Mouse (Mus musculus): ENCODE measurements at regions not wholly inside any gene's neighbourhood (a gene's known extent, or its start where the extent isn't known, plus 50 kb on each side); places are given as distances from the start of the nearest gene placed in this dataset.

GRCm38 (mm10) chr9:113394320-113394719 is 313.7 kb downstream of the Pdcd6ip start:
- WGBS: 88% methylated on average over 3 of the region's 3 CpGs
- H3K27me3 ChIP-seq (ENCODE audit: control insufficient read depth, insufficient read depth, low read length): no peaks in the 10 kb centered on the region
- H3K4me2 ChIP-seq (replicated peaks; ENCODE audit: low read depth, low read length): no peak overlapping the region
- no peak for DNase-seq (ENCODE audit: low spot score)
- no peak overlapping the region for H3K9ac ChIP-seq (ENCODE audit: low read depth, low read length)
- no peaks in the 10 kb centered on the region for H3K4me1 ChIP-seq (replicated peaks; ENCODE audit: control insufficient read depth, insufficient read depth, low read length)
- H3K4me3 ChIP-seq (ENCODE audit: low read depth, low read length): no peak overlapping the region
- no peak overlapping the region for H3K27ac ChIP-seq (ENCODE audit: low read depth, low read length)
- no peaks in the 10 kb centered on the region for H3K36me3 ChIP-seq (ENCODE audit: control insufficient read depth, insufficient read depth, low read length)
- H3K9me3 ChIP-seq (ENCODE audit: control insufficient read depth, low read length): no peaks in the 10 kb centered on the region
- no peak for ATAC-seq (ENCODE audit: low FRiP score)

DNA sequence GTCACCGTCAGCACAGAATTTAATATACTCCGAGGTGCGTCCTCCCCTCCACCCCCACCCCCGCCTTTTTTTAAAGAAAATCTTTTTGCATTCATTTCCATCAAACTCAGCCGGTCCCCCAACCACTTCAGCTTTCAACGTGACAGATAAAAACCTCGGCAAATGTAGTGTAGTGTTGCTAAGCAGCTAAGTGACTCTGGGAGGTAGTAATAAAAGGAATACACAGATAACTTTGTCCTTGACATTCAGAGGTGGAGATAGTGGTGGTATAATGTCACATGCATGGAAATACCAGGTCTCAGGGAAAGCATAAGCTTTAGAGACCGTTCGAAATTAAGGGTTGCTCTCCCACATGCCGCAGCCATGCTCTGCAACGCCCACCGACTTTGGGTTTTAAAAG is 320.7 kb downstream of the Pdcd6ip start:
- no peaks in the 10 kb centered on the region for H3K4me1 ChIP-seq (replicated peaks; ENCODE audit: control insufficient read depth, insufficient read depth, low read length)
- no peak overlapping the region for H3K4me2 ChIP-seq (replicated peaks; ENCODE audit: low read depth, low read length)
- H3K9ac ChIP-seq (ENCODE audit: low read depth, low read length): no peak overlapping the region
- 83% methylated on average over 12 of the region's 12 CpGs for WGBS
- DNase-seq (ENCODE audit: low spot score): no peak
- no peak for ATAC-seq (ENCODE audit: low FRiP score)
- H3K27me3 ChIP-seq (ENCODE audit: control insufficient read depth, insufficient read depth, low read length): no peaks in the 10 kb centered on the region
- no peak overlapping the region for H3K4me3 ChIP-seq (ENCODE audit: low read depth, low read length)
- no peak overlapping the region for H3K27ac ChIP-seq (ENCODE audit: low read depth, low read length)
- H3K9me3 ChIP-seq (ENCODE audit: control insufficient read depth, low read length): no peaks in the 10 kb centered on the region
- H3K36me3 ChIP-seq (ENCODE audit: control insufficient read depth, insufficient read depth, low read length): no peaks in the 10 kb centered on the region

- no peak for ATAC-seq (ENCODE audit: low FRiP score)
- WGBS: 47% methylated on average over 13 of the region's 13 CpGs
- Histone ChIP-seq H3K4me3 (ENCODE audit: low read depth, low read length) (no peak overlapping the region), H3K9me3 (ENCODE audit: control insufficient read depth, low read length) (no peaks in the 10 kb centered on the region), H3K27ac (ENCODE audit: low read depth, low read length) (no peak overlapping the region), H3K4me1 (replicated peaks; ENCODE audit: control insufficient read depth, insufficient read depth, low read length) (no peaks in the 10 kb centered on the region), H3K36me3 (ENCODE audit: control insufficient read depth, insufficient read depth, low read length) (no peaks in the 10 kb centered on the region), H3K4me2 (replicated peaks; ENCODE audit: low read depth, low read length) (no peak overlapping the region), H3K27me3 (ENCODE audit: control insufficient read depth, insufficient read depth, low read length) (no peaks in the 10 kb centered on the region), H3K9ac (ENCODE audit: low read depth, low read length) (no peak overlapping the region)
- no peak for DNase-seq (ENCODE audit: low spot score)
These were observed 326.4 kb downstream of the Pdcd6ip start for GRCm38 (mm10) chr9:113381591-113382110.

- Histone ChIP-seq H3K27ac (ENCODE audit: low read depth, low read length) (0 out of 2 replicates have a peak overlapping the region, but pooled peaks have one; percentile 17), H3K4me1 (replicated peaks; ENCODE audit: control insufficient read depth, insufficient read depth, low read length) (no peaks in the 10 kb centered on the region), H3K9me3 (ENCODE audit: control insufficient read depth, low read length) (no peaks in the 10 kb centered on the region), H3K4me3 (ENCODE audit: low read depth, low read length) (no peak overlapping the region), H3K27me3 (ENCODE audit: control insufficient read depth, insufficient read depth, low read length) (no peaks in the 10 kb centered on the region), H3K36me3 (ENCODE audit: control insufficient read depth, insufficient read depth, low read length) (no peaks in the 10 kb centered on the region), H3K9ac (ENCODE audit: low read depth, low read length) (no peak overlapping the region), H3K4me2 (replicated peaks; ENCODE audit: low read depth, low read length) (no peak overlapping the region)
- WGBS: 70% methylated on average over 17 of the region's 17 CpGs
- DNase-seq (ENCODE audit: low spot score) (peak; percentile 12), ATAC-seq (ENCODE audit: low FRiP score) (no peak)
These were observed 327.5 kb downstream of the Pdcd6ip start for GRCm38 (mm10) chr9:113380408-113381129.

GRCm38 (mm10) chr9:113378525-113378924 is 329.5 kb downstream of the Pdcd6ip start:
- ATAC-seq (ENCODE audit: low FRiP score): no peak
- Histone ChIP-seq H3K4me3 (ENCODE audit: low read depth, low read length) (no peak overlapping the region), H3K36me3 (ENCODE audit: control insufficient read depth, insufficient read depth, low read length) (no peaks in the 10 kb centered on the region), H3K9me3 (ENCODE audit: control insufficient read depth, low read length) (no peaks in the 10 kb centered on the region), H3K27me3 (ENCODE audit: control insufficient read depth, insufficient read depth, low read length) (no peaks in the 10 kb centered on the region), H3K27ac (ENCODE audit: low read depth, low read length) (no peak overlapping the region), H3K9ac (ENCODE audit: low read depth, low read length) (no peak overlapping the region), H3K4me2 (replicated peaks; ENCODE audit: low read depth, low read length) (no peak overlapping the region), H3K4me1 (replicated peaks; ENCODE audit: control insufficient read depth, insufficient read depth, low read length) (no peaks in the 10 kb centered on the region)
- 86% methylated on average over 2 of the region's 2 CpGs for WGBS
- DNase-seq (ENCODE audit: low spot score): no peak

GRCm38 (mm10) chr9:113371718-113372306 is 336.2 kb downstream of the Pdcd6ip start:
- Histone ChIP-seq H3K4me3 (ENCODE audit: low read depth, low read length) (no peak overlapping the region), H3K9ac (ENCODE audit: low read depth, low read length) (no peak overlapping the region), H3K36me3 (ENCODE audit: control insufficient read depth, insufficient read depth, low read length) (no peaks in the 10 kb centered on the region), H3K9me3 (ENCODE audit: control insufficient read depth, low read length) (no peaks in the 10 kb centered on the region), H3K27ac (ENCODE audit: low read depth, low read length) (no peak overlapping the region), H3K4me2 (replicated peaks; ENCODE audit: low read depth, low read length) (no peak overlapping the region), H3K4me1 (replicated peaks; ENCODE audit: control insufficient read depth, insufficient read depth, low read length) (no peaks in the 10 kb centered on the region), H3K27me3 (ENCODE audit: control insufficient read depth, insufficient read depth, low read length) (no peaks in the 10 kb centered on the region)
- DNase-seq (ENCODE audit: low spot score) (no peak), ATAC-seq (ENCODE audit: low FRiP score) (no peak)
- 88% methylated on average over 7 of the region's 7 CpGs for WGBS

- H3K4me2 ChIP-seq (replicated peaks; ENCODE audit: low read depth, low read length): no peak overlapping the region
- H3K4me3 ChIP-seq (ENCODE audit: low read depth, low read length): no peak overlapping the region
- H3K36me3 ChIP-seq (ENCODE audit: control insufficient read depth, insufficient read depth, low read length): no peaks in the 10 kb centered on the region
- H3K9me3 ChIP-seq (ENCODE audit: control insufficient read depth, low read length): no peaks in the 10 kb centered on the region
- no peak overlapping the region for H3K27ac ChIP-seq (ENCODE audit: low read depth, low read length)
- H3K4me1 ChIP-seq (replicated peaks; ENCODE audit: control insufficient read depth, insufficient read depth, low read length): no peaks in the 10 kb centered on the region
- DNase-seq (ENCODE audit: low spot score) (no peak), ATAC-seq (ENCODE audit: low FRiP score) (no peak)
- H3K9ac ChIP-seq (ENCODE audit: low read depth, low read length): no peak overlapping the region
- 86% methylated on average over 5 of the region's 5 CpGs for WGBS
- H3K27me3 ChIP-seq (ENCODE audit: control insufficient read depth, insufficient read depth, low read length): no peaks in the 10 kb centered on the region
These were observed 360.1 kb downstream of the Pdcd6ip start for GRCm38 (mm10) chr9:113347942-113348341.

DNA sequence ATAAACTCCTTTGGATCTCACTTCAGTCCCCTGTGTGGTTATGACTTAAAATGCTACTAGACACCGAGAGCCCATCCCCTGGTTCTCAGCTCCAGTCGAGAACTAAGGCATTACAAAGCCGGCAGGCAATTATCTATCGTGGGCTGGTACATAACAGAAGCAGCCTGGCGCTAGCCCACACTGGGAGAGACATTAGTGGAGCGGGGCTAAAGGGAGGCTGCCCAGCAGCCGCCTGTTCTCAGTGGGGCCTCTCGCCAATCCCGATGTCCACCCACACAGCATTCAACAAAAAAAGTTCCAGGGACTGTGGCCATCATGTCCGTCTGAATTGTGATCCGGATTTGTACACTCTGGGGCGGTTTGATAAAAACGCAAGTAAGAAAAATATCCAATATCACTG is 361.5 kb downstream of the Pdcd6ip start:
- Histone ChIP-seq H3K36me3 (ENCODE audit: control insufficient read depth, insufficient read depth, low read length) (no peaks in the 10 kb centered on the region), H3K4me1 (replicated peaks; ENCODE audit: control insufficient read depth, insufficient read depth, low read length) (no peaks in the 10 kb centered on the region), H3K9me3 (ENCODE audit: control insufficient read depth, low read length) (no peaks in the 10 kb centered on the region), H3K27me3 (ENCODE audit: control insufficient read depth, insufficient read depth, low read length) (no peaks in the 10 kb centered on the region), H3K27ac (ENCODE audit: low read depth, low read length) (no peak overlapping the region), H3K9ac (ENCODE audit: low read depth, low read length) (no peak overlapping the region), H3K4me3 (ENCODE audit: low read depth, low read length) (no peak overlapping the region), H3K4me2 (replicated peaks; ENCODE audit: low read depth, low read length) (no peak overlapping the region)
- DNase-seq (ENCODE audit: low spot score) (no peak), ATAC-seq (ENCODE audit: low FRiP score) (no peak)
- WGBS: 78% methylated on average over 13 of the region's 13 CpGs

- ATAC-seq (ENCODE audit: low FRiP score) (no peak), DNase-seq (ENCODE audit: low spot score) (no peak)
These were observed 365.9 kb downstream of the Pdcd6ip start for GRCm38 (mm10) chr9:113342131-113342530.

More at GRCm38 (mm10) chr9:113342131-113342530, 365.9 kb downstream of the Pdcd6ip start:
- H3K4me3 ChIP-seq (ENCODE audit: low read depth, low read length): no peak overlapping the region
- H3K36me3 ChIP-seq (ENCODE audit: control insufficient read depth, insufficient read depth, low read length): no peaks in the 10 kb centered on the region
- WGBS: 79% methylated on average over 7 of the region's 7 CpGs
- no peak overlapping the region for H3K4me2 ChIP-seq (replicated peaks; ENCODE audit: low read depth, low read length)
- no peak overlapping the region for H3K27ac ChIP-seq (ENCODE audit: low read depth, low read length)
- H3K9ac ChIP-seq (ENCODE audit: low read depth, low read length): no peak overlapping the region
- no peaks in the 10 kb centered on the region for H3K4me1 ChIP-seq (replicated peaks; ENCODE audit: control insufficient read depth, insufficient read depth, low read length)
- H3K9me3 ChIP-seq (ENCODE audit: control insufficient read depth, low read length): no peaks in the 10 kb centered on the region
- no peaks in the 10 kb centered on the region for H3K27me3 ChIP-seq (ENCODE audit: control insufficient read depth, insufficient read depth, low read length)

Measured in hindbrain, embryonic 11.5 days (tissue).